Mouse (Mus musculus) heart, adult 8-10 months (tissue): Measurements from ENCODE around the gene Rabl6. TPM values are rescaled to one million over a fixed set of nuclear protein-coding genes. Genes with fewer than 3 reads are reported as not detected.
A peak's percentile ranks its signal among the peaks of the same experiment; 100 is the strongest.

Experiments used
- DNase-seq: peaks from one replicate; pipeline ENCODE4 v3.0.0; 2022; ENCODE audit warnings: low spot score
- total RNA-seq, 4 experiments: library from RNA; stranded (reverse); gene quantifications; 2 replicates each; pipeline ENCODE4 v1.2.4; 2022

Gene Rabl6
- total RNA-seq, 4 experiments from 2014 or later = 67.3 to 75.3 (median 71.3) TPM

DNA sequence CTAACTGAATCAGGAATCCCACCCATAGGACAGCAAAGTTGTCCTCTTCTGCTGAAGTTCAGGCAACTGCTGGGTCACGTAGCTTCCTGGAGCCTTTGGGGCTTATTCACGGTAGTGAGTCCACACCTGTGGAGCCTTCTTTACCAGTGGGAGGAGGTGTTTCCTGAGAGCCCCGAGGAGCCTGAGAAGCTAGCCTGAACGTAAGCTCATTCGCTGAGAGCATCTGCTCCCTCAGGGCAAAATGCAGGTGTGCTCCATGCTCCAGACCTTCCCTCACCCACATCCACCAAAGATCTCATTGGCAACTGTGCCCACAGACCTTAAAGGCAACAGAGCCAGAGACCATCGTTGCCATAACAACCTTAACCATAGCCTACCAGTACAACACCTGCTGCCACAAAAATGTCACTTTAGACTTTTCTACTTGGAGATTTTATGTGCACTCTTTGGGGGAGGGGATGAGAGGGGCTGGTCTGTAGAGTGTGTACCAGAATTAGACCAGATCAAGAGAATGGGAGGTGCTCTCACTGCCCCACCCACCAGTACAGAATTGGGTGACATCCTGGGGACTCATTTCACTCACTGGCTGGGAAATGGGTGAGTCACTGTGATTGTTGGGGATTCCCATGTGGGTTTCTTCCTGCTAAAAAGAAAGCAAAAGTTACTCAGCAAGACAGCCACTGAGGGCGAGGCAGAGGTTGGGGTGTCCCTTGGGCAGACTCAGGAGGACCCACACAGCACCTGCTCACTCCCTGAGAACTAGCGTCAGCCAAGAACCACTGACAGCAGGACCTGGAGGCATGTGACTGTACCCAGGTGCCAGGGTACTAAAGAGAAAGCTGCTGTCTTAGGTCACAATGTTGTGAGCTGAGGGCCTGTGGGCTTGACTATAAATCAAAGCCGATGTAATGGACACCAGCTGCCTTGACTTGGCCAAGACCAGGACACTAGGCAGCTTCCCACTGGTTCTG lies 59.0 kb downstream of the Rabl6 start:
- no peak for DNase-seq

DNA sequence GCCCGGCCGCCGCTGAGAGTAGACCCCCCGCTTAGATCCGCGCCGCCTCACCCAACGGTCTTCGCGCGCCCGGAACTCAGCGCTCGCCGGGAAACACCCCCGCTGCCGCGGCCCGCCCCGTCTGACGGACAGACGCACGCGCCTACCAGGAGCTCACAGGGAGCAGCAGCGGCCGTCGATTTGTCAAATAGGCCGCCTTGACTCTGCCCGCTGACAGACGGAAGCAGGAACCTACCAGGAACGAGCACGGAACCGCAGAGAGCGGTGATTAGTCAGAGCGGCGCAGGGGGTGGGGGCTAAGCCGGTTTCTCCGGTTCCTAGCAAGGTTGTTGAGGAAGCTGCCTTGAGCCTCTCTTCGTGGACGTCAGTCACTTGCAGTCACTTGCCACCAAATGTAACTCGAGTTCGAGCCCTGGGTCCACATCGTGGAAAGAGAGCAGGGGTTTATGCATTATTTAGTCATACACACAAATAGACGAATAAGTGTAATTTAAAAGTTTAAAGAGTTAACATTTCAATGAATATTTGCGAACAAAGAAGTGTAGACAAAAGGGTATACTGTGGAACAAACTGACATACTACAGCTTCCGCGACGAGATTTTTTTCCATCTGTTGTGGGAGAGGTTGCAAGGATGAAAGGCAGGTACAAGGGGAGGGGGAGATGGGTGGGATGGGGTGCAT lies 61.4 kb downstream of the Rabl6 start, which contains the start of gene Traf2:
TSS of gene Traf2 (minus strand) at position 130 of the 681 bp plus-strand sequence.
- DNase-seq = peak; percentile 99

DNA sequence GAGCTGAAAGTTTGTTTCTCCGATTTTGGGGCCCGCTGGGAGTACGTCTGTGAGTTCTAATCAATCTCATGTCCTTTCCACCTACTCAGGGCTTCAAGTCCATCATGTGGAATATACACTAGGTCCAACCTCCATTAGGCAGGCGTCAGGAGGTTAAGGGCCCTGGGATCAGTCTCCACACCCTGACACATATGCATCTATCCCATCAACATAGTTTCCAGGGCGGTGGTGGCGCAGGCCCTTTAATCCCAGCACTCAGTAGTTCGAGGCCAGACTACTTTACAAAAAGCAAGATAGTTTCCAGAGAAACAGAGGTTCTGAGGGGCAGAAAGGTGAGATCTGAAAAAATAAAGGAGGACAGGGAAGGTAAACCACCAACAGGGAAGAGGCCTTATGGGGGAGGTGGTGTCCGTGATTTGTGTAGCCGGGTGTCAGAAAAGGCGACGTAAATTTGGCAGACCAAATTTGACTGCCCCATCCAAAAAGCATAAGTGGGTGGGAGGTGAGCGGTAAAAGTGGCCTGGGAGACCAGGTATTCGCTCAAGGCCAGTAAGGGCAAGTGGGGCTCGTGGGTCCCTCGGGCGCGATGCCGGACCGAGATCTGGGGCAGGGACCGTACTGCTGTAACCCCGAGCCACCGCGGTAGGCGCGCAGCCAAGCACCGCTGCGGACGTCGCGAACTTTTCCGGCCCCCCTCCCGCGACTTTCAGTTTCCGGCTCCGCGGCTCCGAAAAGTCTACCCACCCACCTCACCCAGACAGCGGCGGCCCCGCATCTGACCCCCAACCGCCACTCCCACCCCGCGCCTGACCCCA lies 62.1 kb downstream of the Rabl6 start:
- no peak for DNase-seq

DNA sequence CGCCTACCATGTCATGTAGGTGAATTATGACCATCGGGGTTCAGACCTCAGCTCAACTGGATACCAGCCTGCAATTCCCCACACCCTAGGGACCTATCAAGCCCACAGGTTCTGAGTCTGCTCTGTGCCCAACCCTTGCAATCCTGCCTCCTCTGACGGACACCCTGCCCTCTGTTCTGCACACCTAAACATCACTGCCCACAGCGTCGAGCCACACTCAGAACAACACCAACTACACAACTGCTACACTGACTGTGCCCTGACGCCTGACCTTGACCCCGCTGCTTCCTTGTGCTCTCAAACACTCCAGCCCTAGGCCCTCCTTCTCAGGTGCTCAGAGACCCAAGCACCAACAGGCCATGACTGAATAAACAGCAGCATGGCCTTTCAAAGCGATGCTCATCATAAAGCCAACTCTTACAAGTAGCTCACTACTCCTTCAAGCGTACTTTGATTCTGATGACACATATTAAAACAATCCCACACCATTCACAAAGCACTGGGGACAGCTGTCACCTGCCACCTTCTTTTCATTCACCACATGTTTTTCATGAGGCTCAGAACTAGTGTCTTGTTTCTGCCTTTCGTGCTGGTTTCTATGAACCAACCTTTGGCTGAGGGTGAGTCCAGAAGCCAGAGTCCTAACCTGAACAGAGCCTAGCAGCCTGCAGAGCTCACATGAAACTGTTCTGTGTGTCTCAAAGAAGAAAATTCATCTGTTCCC lies 66.5 kb downstream of the Rabl6 start:
- DNase-seq = no peak

DNA sequence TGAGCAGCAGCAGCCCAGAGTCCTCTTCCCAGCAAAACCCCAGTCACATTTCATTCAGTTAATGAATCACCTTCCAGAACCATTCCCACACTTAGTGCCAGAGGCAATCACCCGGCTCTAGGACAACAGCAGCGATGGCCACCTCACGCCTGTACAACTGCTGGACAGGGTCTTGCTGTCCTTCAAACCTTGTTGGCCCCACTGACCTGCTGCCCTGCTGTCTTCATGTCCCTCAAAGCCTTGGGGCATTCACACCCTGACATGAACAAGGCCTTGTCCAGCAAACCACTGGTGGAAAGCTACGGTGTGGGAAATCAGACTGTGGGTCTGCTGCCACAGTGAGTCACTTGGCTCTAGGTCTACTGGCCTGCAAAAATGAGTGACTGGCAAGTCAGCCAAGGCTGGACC lies 67.8 kb downstream of the Rabl6 start:
- DNase-seq = no peak

DNA sequence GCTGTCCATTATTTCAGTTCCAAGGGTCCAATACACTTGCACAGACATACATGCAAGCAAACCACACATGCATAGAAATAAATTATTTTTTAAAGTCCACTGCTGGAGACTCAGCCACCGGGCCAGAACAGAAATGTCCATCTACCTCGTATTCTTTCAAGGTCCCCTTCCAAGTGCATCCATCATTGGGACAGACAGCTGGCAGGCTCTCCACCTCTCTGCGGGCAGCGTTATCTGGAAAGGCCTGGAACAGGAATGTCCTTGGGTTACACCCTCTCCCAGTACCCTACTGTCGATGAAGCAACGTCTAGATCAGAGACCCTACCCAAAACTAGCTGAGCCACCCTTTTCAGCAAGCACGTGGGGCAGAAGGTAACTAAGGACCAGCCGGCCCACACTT lies 71.8 kb downstream of the Rabl6 start:
- no peak for DNase-seq

DNA sequence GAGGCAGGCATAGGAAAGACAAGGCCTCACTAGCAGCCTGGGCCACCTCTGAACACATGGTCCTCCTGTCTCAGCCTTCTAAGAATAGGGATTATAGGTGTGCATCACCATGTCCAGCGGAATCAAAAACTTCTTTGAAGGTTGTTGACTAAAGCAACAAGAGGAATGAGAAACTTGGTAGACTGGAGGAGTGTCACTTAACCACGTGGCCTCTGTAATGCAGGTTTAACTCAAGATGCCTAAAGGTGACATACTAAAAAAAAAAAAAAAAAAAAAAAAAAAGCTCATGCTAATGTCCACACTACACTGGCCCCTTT lies 73.5 kb downstream of the Rabl6 start:
- DNase-seq = no peak

DNA sequence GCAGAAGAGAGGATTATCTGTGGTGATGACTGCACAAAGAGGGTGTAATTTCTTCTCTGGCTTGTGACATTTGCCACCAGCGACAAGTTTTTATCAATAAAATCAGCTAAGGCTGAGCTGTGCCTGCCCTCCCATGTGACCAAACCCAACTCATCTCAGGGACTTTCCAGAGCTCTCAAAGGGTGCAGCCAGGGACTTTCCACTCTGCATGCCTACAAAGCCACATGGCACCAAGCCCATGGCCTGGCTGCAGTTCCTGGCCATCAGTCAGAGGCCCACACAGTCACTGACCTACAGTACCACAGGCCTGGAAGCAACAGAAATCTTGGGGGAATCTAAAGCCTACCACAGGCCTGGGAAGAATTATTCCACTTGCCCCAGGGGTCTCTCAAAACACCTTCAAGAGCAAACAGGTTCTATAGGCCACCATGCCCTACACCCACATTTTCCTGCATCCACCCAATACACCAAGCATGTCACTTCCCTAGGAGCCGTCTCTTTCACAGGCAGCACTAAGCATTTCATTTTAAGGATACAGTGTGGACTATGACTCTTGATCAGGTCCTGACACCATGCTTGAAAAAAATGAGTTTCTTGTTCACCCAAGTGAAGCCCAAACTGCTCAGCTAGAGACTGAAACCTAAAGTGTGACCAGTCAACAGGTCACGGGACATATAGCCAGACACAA lies 74.0 kb downstream of the Rabl6 start:
- DNase-seq = peak; percentile 86

DNA sequence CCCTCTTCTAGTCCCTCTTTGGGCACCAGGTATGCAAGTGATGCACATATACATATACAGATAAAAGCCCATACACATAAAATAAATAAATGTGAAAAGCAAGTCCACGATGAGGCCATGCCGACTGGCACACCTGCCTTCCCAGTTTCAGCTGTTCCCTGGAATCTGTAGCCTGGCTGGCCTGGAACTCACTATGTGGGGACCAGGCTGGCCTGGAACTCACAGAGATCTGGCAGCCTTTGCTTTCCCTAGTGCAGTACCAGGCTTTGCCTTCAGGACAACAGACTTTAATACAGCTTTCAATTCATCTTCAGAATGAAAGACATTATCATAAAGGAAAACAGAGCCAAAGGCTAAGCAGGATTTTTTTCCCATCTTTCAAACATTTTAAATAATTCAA lies 74.6 kb downstream of the Rabl6 start:
- no peak for DNase-seq

Other genes starting within 250 kb of the Rabl6 start
- gene Uap1l1, start 242.8 kb downstream of the Rabl6 start, total RNA-seq = 10 to 100 TPM in 1 of 4 experiments, 1 to 10 TPM in 3; 8.9 to 10.7 (median 9.5) TPM
- gene Sapcd2, start 236.2 kb downstream of the Rabl6 start, total RNA-seq = not detected
- 10 to 100 TPM; 11.6 to 14.4 (median 12.6) TPM for gene Entpd2, start 212.6 kb downstream of the Rabl6 start, total RNA-seq
- gene Npdc1, start 209.2 kb downstream of the Rabl6 start, total RNA-seq = 10 to 100 TPM; 25.3 to 35.8 (median 33.6) TPM
- gene Fut7, start 185.3 kb downstream of the Rabl6 start, total RNA-seq = under 1 TPM in 2 of 4 experiments, not detected in 2; 0.16 to 0.60 TPM
- 10 to 100 TPM; 42.5 to 47.2 (median 45.2) TPM for gene Abca2, start 179.8 kb downstream of the Rabl6 start, total RNA-seq
- gene Clic3, start 151.7 kb downstream of the Rabl6 start, total RNA-seq = 1 to 10 TPM; 1.3 to 3.6 (median 2.3) TPM
- 10 to 100 TPM; 21.4 to 30.7 (median 23.3) TPM for gene Paxx, start 147.4 kb downstream of the Rabl6 start, total RNA-seq
- gene Ptgds, start 138.5 kb downstream of the Rabl6 start, total RNA-seq = 1,000 to 10,000 TPM in 1 of 4 experiments, 100 to 1,000 TPM in 3; 350 to 1,004 (median 621) TPM
- gene Lcn12, start 114.6 kb downstream of the Rabl6 start, total RNA-seq = not detected
- gene Fbxw5, start 107.8 kb downstream of the Rabl6 start, total RNA-seq = 100 to 1,000 TPM in 1 of 4 experiments, 10 to 100 TPM in 3; 79.4 to 105 (median 88.7) TPM
- 1 to 10 TPM; 1.7 to 2.6 (median 2.0) TPM for gene C8g, start 106.8 kb downstream of the Rabl6 start, total RNA-seq
- gene Traf2, start 61.6 kb downstream of the Rabl6 start, total RNA-seq = 10 to 100 TPM; 11.8 to 16.3 (median 13.8) TPM
- gene Edf1, start 50.7 kb downstream of the Rabl6 start, total RNA-seq = 100 to 1,000 TPM; 156 to 257 (median 210) TPM
- gene Mamdc4, start 33.7 kb downstream of the Rabl6 start, total RNA-seq = 1 to 10 TPM; 1.1 to 2.2 (median 1.5) TPM
- gene Phpt1, start 33.3 kb downstream of the Rabl6 start, total RNA-seq = 10 to 100 TPM; 58.2 to 72.2 (median 65.4) TPM
- gene Ajm1, start 26.8 kb downstream of the Rabl6 start, total RNA-seq = under 1 TPM; 0.09 to 0.38 (median 0.25) TPM
- not detected for gene Ccdc183, start 9.2 kb upstream of the Rabl6 start, total RNA-seq
- 10 to 100 TPM; 32.0 to 42.2 (median 38.6) TPM for gene Tmem141, start 13.5 kb upstream of the Rabl6 start, total RNA-seq
- gene Fcna, start 19.5 kb upstream of the Rabl6 start, total RNA-seq = 1 to 10 TPM; 3.4 to 6.0 (median 4.3) TPM
- gene Lcn8, start 44.6 kb upstream of the Rabl6 start, total RNA-seq = 1 to 10 TPM in 2 of 4 experiments, under 1 TPM in 2; 0.50 to 1.3 (median 0.97) TPM
- not detected for gene Lcn5, start 49.4 kb upstream of the Rabl6 start, total RNA-seq
- gene Lcn6, start 68.3 kb upstream of the Rabl6 start, total RNA-seq = not detected
- gene Lcn10, start 74.2 kb upstream of the Rabl6 start, total RNA-seq = not detected
- gene Obp2a, start 91.5 kb upstream of the Rabl6 start, total RNA-seq = under 1 TPM in 1 of 4 experiments, not detected in 3; 0.37 TPM
- gene Bmyc, start 98.2 kb upstream of the Rabl6 start, total RNA-seq = 10 to 100 TPM; 14.2 to 21.0 (median 15.6) TPM
- not detected for gene Obp2b, start 128.5 kb upstream of the Rabl6 start, total RNA-seq
- gene Lcn3, start 157.0 kb upstream of the Rabl6 start, total RNA-seq = not detected
- gene Lcn11, start 168.5 kb upstream of the Rabl6 start, total RNA-seq = not detected
- not detected for gene Gm13539, start 173.7 kb upstream of the Rabl6 start, total RNA-seq
- not detected for gene Glt6d1, start 207.3 kb upstream of the Rabl6 start, total RNA-seq
- gene Lcn9, start 214.6 kb upstream of the Rabl6 start, total RNA-seq = not detected
- gene Sohlh1, start 238.7 kb upstream of the Rabl6 start, total RNA-seq = not detected